Mouse (Mus musculus) neural tube, embryonic 11.5 days (tissue): ENCODE measurements at regions not wholly inside any gene's neighbourhood (a gene's known extent, or its start where the extent isn't known, plus 50 kb on each side); places are given as distances from the start of the nearest gene placed in this dataset.

Source experiments
- ATAC-seq: fragments of 200-750 bp; cut with Nextera tagmentation; 2 replicates; pipeline ENCODE4 v1.8.0; 2017; ENCODE audit warnings: moderate number of reproducible peaks, mild to moderate bottlenecking, moderate TSS enrichment, moderate library complexity; ENCODE audit not compliant: insufficient read depth, low FRiP score, low TSS enrichment
- DNase-seq: peaks from one replicate; pipeline ENCODE4 v3.0.0-alpha.2; 2015; ENCODE audit warnings: low spot score
- H3K27ac ChIP-seq: fragments of 300-500 bp; sonication (generic); 2 replicates; pipeline ENCODE4 v1.5.1; 2014; ENCODE audit warnings: low read depth, mild to moderate bottlenecking, low read length
- H3K27me3 ChIP-seq: fragments of 300-500 bp; sonication (generic); 2 replicates; pipeline ENCODE4 v1.6.1; 2014; ENCODE audit warnings: mild to moderate bottlenecking, low read length, mixed read lengths; ENCODE audit not compliant: control insufficient read depth, insufficient read depth
- H3K36me3 ChIP-seq: fragments of 300-500 bp; sonication (generic); 2 replicates; pipeline ENCODE4 v1.6.1; 2014; ENCODE audit warnings: mild to moderate bottlenecking, low read length, moderate library complexity, mixed read lengths; ENCODE audit not compliant: control insufficient read depth, insufficient read depth
- H3K4me1 ChIP-seq: fragments of 300-500 bp; sonication (generic); 2 replicates; pipeline ENCODE4 v1.6.1; 2014; ENCODE audit warnings: low read length, mixed read lengths; ENCODE audit not compliant: control insufficient read depth, insufficient read depth
- H3K4me2 ChIP-seq: fragments of 300-500 bp; sonication (generic); 2 replicates; pipeline ENCODE4 v1.6.1; 2014; ENCODE audit warnings: low read depth, mild to moderate bottlenecking, moderate library complexity
- H3K4me3 ChIP-seq: fragments of 300-500 bp; sonication (generic); 2 replicates; pipeline ENCODE4 v1.5.1; 2014; ENCODE audit warnings: low read depth, low read length
- H3K9ac ChIP-seq: fragments of 300-500 bp; sonication (generic); 2 replicates; pipeline ENCODE4 v1.6.1; 2014; ENCODE audit warnings: mild to moderate bottlenecking, low read length
- H3K9me3 ChIP-seq: fragments of 300-500 bp; sonication (generic); 2 replicates; pipeline ENCODE4 v1.6.1; 2016; ENCODE audit warnings: low read length; ENCODE audit not compliant: control insufficient read depth
- WGBS: fragments of 180-500 bp; shearing (Covaris S2); extraction: QIAGEN DNeasy Blood & Tissue Kit; methylation state at CpG from one replicate; pipeline ENCODE4 v1.1.7; 2014; 5-methylcytosine and 5-hydroxymethylcytosine counted together

GRCm38 (mm10) chrX:145672776-145673175, 167.8 kb upstream of the Amot start:
- no peak overlapping the region for H3K4me2 ChIP-seq
- H3K9ac ChIP-seq = no peak overlapping the region
- H3K27me3 ChIP-seq = no peaks in the 10 kb centered on the region
- no peak for ATAC-seq
- H3K4me3 ChIP-seq = no peak overlapping the region
- no peaks in the 10 kb centered on the region for H3K36me3 ChIP-seq
- peak; percentile 10 for DNase-seq
- no peaks in the 10 kb centered on the region for H3K9me3 ChIP-seq
- H3K4me1 ChIP-seq = no peaks in the 10 kb centered on the region
- H3K27ac ChIP-seq = no peak overlapping the region

GRCm38 (mm10) chrX:145651647-145652046, 146.7 kb upstream of the Amot start:
- Histone ChIP-seq H3K9me3 (no peaks in the 10 kb centered on the region), H3K9ac (no peak overlapping the region), H3K4me2 (no peak overlapping the region), H3K4me3 (no peak overlapping the region), H3K27ac (no peak overlapping the region), H3K4me1 (no peaks in the 10 kb centered on the region), H3K36me3 (no peaks in the 10 kb centered on the region), H3K27me3 (no peaks in the 10 kb centered on the region)
- ATAC-seq (no peak), DNase-seq (no peak)
- WGBS = 74% methylated on average over 2 of the region's 2 CpGs

GRCm38 (mm10) chrX:145619649-145620048, 114.7 kb upstream of the Amot start:
- ATAC-seq = no peak
- H3K4me1 ChIP-seq = no peaks in the 10 kb centered on the region
- H3K36me3 ChIP-seq = no peaks in the 10 kb centered on the region
- H3K27me3 ChIP-seq = no peaks in the 10 kb centered on the region
- H3K9ac ChIP-seq = no peak overlapping the region
- H3K9me3 ChIP-seq = no peaks in the 10 kb centered on the region
- 72% methylated on average over 3 of the region's 3 CpGs for WGBS
- no peak overlapping the region for H3K27ac ChIP-seq
- no peak overlapping the region for H3K4me3 ChIP-seq
- DNase-seq = no peak
- no peak overlapping the region for H3K4me2 ChIP-seq

GRCm38 (mm10) chrX:145602085-145602484, 97.1 kb upstream of the Amot start:
- ATAC-seq (no peak), DNase-seq (no peak)
- Histone ChIP-seq H3K27me3 (no peaks in the 10 kb centered on the region), H3K4me2 (no peak overlapping the region), H3K36me3 (no peaks in the 10 kb centered on the region), H3K9ac (no peak overlapping the region), H3K4me3 (no peak overlapping the region), H3K27ac (no peak overlapping the region), H3K9me3 (no peaks in the 10 kb centered on the region), H3K4me1 (no peaks in the 10 kb centered on the region)
- WGBS = 93% methylated on average over 10 of the region's 10 CpGs

- no peak overlapping the region for H3K9ac ChIP-seq
- WGBS = 69% methylated on average over 1 of the region's 1 CpGs
- no peak overlapping the region for H3K4me2 ChIP-seq
- no peaks in the 10 kb centered on the region for H3K4me1 ChIP-seq
- H3K4me3 ChIP-seq = no peak overlapping the region
- no peak for ATAC-seq
- H3K9me3 ChIP-seq = no peaks in the 10 kb centered on the region
- no peaks in the 10 kb centered on the region for H3K27me3 ChIP-seq
- no peak for DNase-seq
- H3K36me3 ChIP-seq = no peaks in the 10 kb centered on the region
- H3K27ac ChIP-seq = no peak overlapping the region
These were observed 85.8 kb upstream of the Amot start for GRCm38 (mm10) chrX:145590733-145591132.

GRCm38 (mm10) chrX:145567528-145567927, 62.5 kb upstream of the Amot start:
- Histone ChIP-seq H3K27ac (no peak overlapping the region), H3K27me3 (no peaks in the 10 kb centered on the region), H3K9me3 (no peaks in the 10 kb centered on the region), H3K4me2 (no peak overlapping the region), H3K9ac (no peak overlapping the region), H3K36me3 (no peaks in the 10 kb centered on the region), H3K4me3 (no peak overlapping the region), H3K4me1 (no peaks in the 10 kb centered on the region)
- 75% methylated on average over 3 of the region's 3 CpGs for WGBS
- DNase-seq (no peak), ATAC-seq (no peak)

- Histone ChIP-seq H3K9me3 (no peaks in the 10 kb centered on the region), H3K4me1 (no peaks in the 10 kb centered on the region), H3K27ac (no peak overlapping the region), H3K9ac (no peak overlapping the region), H3K4me2 (no peak overlapping the region), H3K4me3 (no peak overlapping the region), H3K36me3 (no peaks in the 10 kb centered on the region), H3K27me3 (no peaks in the 10 kb centered on the region)
- DNase-seq (no peak), ATAC-seq (no peak)
- 75% methylated on average over 2 of the region's 2 CpGs for WGBS
These were observed 62.1 kb upstream of the Amot start for GRCm38 (mm10) chrX:145567073-145567472.

- H3K4me1 ChIP-seq = no peaks in the 10 kb centered on the region
- no peak overlapping the region for H3K4me3 ChIP-seq
- WGBS = 72% methylated on average over 1 of the region's 1 CpGs
- DNase-seq (no peak), ATAC-seq (no peak)
- H3K9ac ChIP-seq = no peak overlapping the region
- no peaks in the 10 kb centered on the region for H3K36me3 ChIP-seq
- H3K9me3 ChIP-seq = no peaks in the 10 kb centered on the region
- no peak overlapping the region for H3K4me2 ChIP-seq
- H3K27me3 ChIP-seq = no peaks in the 10 kb centered on the region
- H3K27ac ChIP-seq = no peak overlapping the region
These were observed 53.9 kb upstream of the Amot start for GRCm38 (mm10) chrX:145558881-145559280.
